29 mouse cellular contexts compared by ENCODE assay signal in the genomic region with DNA sequence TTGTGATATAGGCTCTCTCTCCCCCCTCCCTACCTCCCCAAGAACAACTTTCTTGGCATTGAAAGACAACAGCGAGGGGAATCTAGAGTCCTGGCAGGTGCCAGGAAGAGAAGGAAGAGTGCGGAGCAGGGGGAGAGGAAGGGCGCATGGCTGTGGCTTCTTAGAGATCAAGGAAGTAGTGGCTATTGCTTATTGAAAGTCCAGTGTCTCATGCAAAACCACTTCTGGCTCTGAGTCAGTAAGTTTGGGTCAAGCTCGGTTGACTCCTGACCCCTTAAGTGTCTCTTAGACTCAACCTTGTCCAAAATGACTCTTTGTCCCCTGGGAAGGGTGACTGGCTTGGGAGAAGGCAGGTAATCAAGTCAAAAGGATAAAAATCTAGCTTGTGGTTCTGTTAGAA.
"Had no signal": no experiment of that assay in that cellular context is flagged by ENCODE, and none has a peak within 500 bp of the region (broad histone marks: within the 10 kb centered on the region; RNA-seq: fewer than 3 reads in every experiment).

No protein-coding gene starts in this region.

- H3K9me3 ChIP-seq: heart, embryonic 13.5 days; heart, embryonic 15.5 days; hindbrain, embryonic 10.5 days; hindbrain, embryonic 12.5 days; intestine, embryonic 15.5 days; limb, embryonic 10.5 days; limb, embryonic 12.5 days; liver, embryonic 13.5 days; liver, embryonic 15.5 days had no signal

- DNase-seq: gastrocnemius, adult 2 months; gastrocnemius, postnatal 10 days; gastrocnemius, postnatal 25 days; heart, adult 2 months; heart, postnatal 4 days; kidney, adult 18-20 months; kidney, adult 8-10 months; kidney, postnatal 10 days; kidney, postnatal 25 days; kidney, postnatal 4 days; liver; liver, embryonic 13.5 days; liver, postnatal 0 days had no signal

- ATAC-seq: hindbrain, embryonic 16.5 days; inflammation-experienced regulatory T-cells, adult 6 months; intestine, embryonic 15.5 days; intestine, postnatal 0 days; liver, postnatal 0 days had no signal

- H3K4me1 ChIP-seq: hindbrain, embryonic 10.5 days; hindbrain, embryonic 12.5 days; limb, embryonic 10.5 days; limb, embryonic 12.5 days; liver, embryonic 13.5 days had no signal

- H3K27ac ChIP-seq: gastrocnemius, adult 2 months; heart, adult 2 months; heart, embryonic 13.5 days; heart, embryonic 15.5 days; hindbrain, embryonic 10.5 days; hindbrain, embryonic 12.5 days; hindbrain, embryonic 14.5 days; intestine, embryonic 15.5 days; layer of hippocampus, adult 2 months; left cerebral cortex, adult 2 months; limb, embryonic 10.5 days; limb, embryonic 12.5 days; liver, embryonic 13.5 days; liver, embryonic 15.5 days had no signal

- H3K4me3 ChIP-seq: gastrocnemius, adult 2 months; heart, adult 2 months; heart, embryonic 13.5 days; heart, embryonic 15.5 days; hindbrain, embryonic 10.5 days; hindbrain, embryonic 12.5 days; intestine, embryonic 15.5 days; layer of hippocampus, adult 2 months; left cerebral cortex, adult 2 months; limb, embryonic 10.5 days; limb, embryonic 12.5 days; liver, embryonic 13.5 days; liver, embryonic 15.5 days had no signal

- H3K4me2 ChIP-seq: heart, embryonic 11.5 days; heart, embryonic 13.5 days; heart, embryonic 15.5 days; hindbrain, embryonic 12.5 days; hindbrain, embryonic 14.5 days; intestine, embryonic 15.5 days; limb, embryonic 12.5 days; liver, embryonic 11.5 days; liver, embryonic 13.5 days; liver, embryonic 15.5 days had no signal

- H3K27me3 ChIP-seq: heart, embryonic 13.5 days; heart, embryonic 15.5 days; hindbrain, embryonic 12.5 days; intestine, embryonic 15.5 days; liver, embryonic 13.5 days; liver, embryonic 15.5 days had no signal

- H3K36me3 ChIP-seq: heart, embryonic 13.5 days; heart, embryonic 15.5 days; hindbrain, embryonic 10.5 days; hindbrain, embryonic 12.5 days; intestine, embryonic 15.5 days; limb, embryonic 10.5 days; limb, embryonic 12.5 days; liver, embryonic 13.5 days; liver, embryonic 15.5 days had no signal

- H3K9ac ChIP-seq: heart, embryonic 13.5 days; heart, embryonic 15.5 days; hindbrain, embryonic 12.5 days; hindbrain, embryonic 14.5 days; intestine, embryonic 15.5 days; limb, embryonic 12.5 days; liver, embryonic 13.5 days; liver, embryonic 15.5 days; liver, postnatal 0 days had no signal
